Mouse (Mus musculus) kidney, adult 2 months (tissue): ENCODE measurements around the gene Foxp1. TPM values are rescaled to one million over a fixed set of nuclear protein-coding genes. Genes with fewer than 3 reads are reported as not detected.

ENCODE experiments used
- DNase-seq: peaks from one replicate; pipeline ENCODE4 v3.0.0; 2021
- H3K27ac ChIP-seq: fragments of 200-500 bp; 2 replicates; pipeline ENCODE4 v1.5.1; 2012; ENCODE audit warnings: low read depth, low read length, control low read depth, inconsistent platforms; ENCODE audit not compliant: insufficient read depth
- H3K27me3 ChIP-seq: fragments of 200-500 bp; replicated peaks from 2 replicates; pipeline ENCODE4 v1.6.1; 2012; ENCODE audit warnings: mild to moderate bottlenecking, moderate library complexity, low read length, inconsistent platforms; ENCODE audit not compliant: control insufficient read depth, insufficient read depth
- H3K36me3 ChIP-seq: fragments of 200-500 bp; 2 replicates; pipeline ENCODE4 v1.6.1; 2012; ENCODE audit warnings: mild to moderate bottlenecking, moderate library complexity, low read length, inconsistent platforms; ENCODE audit not compliant: control insufficient read depth, insufficient read depth
- H3K4me1 ChIP-seq: fragments of 200-500 bp; 2 replicates; pipeline ENCODE4 v1.6.1; 2011; ENCODE audit warnings: low read length; ENCODE audit not compliant: control insufficient read depth, insufficient read depth
- H3K4me3 ChIP-seq: fragments of 200-500 bp; 2 replicates; pipeline ENCODE4 v1.5.1; 2011; ENCODE audit warnings: mild to moderate bottlenecking, low read depth, low read length, control low read depth; ENCODE audit not compliant: insufficient read depth
- CTCF ChIP-seq: fragments of 200-500 bp; conservative IDR thresholded peaks from 2 replicates; pipeline ENCODE4 v1.5.1; 2011; ENCODE audit warnings: low read depth, mild to moderate bottlenecking, control low read depth, low read length, moderate library complexity, mixed read lengths; ENCODE audit not compliant: insufficient read depth, insufficient read length
- POLR2A ChIP-seq: fragments of 200-500 bp; IDR thresholded peaks from one replicate; pipeline ENCODE4 v1.6.1; 2011; ENCODE audit warnings: low read depth, low read length, control low read depth
- WGBS: fragments of 180-500 bp; shearing (Covaris S2); methylation state at CpG from one replicate; pipeline ENCODE4 v1.1.7; 2018; 5-methylcytosine and 5-hydroxymethylcytosine counted together
- polyA plus RNA-seq: library from polyadenylated mRNA; depleted of rRNA; stranded (reverse); fragments of >200 nt; gene quantifications from 2 replicates; pipeline ENCODE4 v1.2.3, GENCODE M21; 2012

Gene Foxp1
- polyA plus RNA-seq, 1 experiment = 32.8 TPM

DNA sequence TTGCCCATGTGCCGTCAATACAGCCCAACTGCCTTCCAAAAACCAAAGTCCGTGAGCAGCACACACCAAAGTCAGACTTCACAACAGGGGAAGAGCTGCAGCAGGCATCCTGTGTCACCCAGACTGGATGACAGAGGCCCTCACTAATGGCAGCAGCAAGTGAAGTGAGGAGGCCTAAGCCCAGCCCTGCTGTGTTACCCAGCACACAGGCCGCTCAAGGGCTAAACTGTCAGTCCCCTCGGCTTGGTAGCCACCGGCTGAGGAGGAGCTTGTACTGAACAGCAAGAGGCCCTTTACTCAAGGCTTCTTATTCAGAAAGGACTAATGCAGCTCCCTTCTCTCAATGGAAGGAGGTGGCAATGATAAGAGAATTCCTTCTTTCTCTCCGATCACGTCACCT is 336.0 kb downstream of the Foxp1 start:
- Histone ChIP-seq H3K4me3 (no peak overlapping the region), H3K4me1 (no peaks in the 10 kb centered on the region), H3K27me3 (no peaks in the 10 kb centered on the region), H3K36me3 (no peaks in the 10 kb centered on the region), H3K27ac (no peak overlapping the region)
- DNase-seq = no peak
- no peak for TF ChIP-seq POLR2A
- TF ChIP-seq CTCF = no peak
- 86% methylated on average over 7 of the region's 7 CpGs for WGBS

DNA sequence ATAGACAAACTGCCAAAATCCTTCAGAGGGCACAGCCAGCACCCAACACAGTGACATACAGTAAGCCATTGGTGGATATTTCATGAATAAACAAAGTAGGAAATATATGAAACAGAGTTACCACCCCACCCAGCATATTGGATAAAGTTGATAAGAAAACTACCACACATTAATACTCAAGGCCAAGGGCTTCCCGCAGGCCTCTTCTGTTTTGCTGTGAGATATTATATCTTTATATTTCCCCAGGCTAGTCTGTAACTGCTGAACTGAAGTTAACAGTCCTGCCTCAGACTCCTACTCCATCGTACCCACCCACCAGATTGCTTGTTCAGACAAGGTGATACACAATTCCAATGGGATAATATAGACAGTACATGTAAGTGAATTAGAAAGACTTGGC is 336.7 kb downstream of the Foxp1 start:
- Histone ChIP-seq H3K36me3 (no peaks in the 10 kb centered on the region), H3K27me3 (no peaks in the 10 kb centered on the region), H3K4me3 (no peak overlapping the region), H3K4me1 (no peaks in the 10 kb centered on the region), H3K27ac (no peak overlapping the region)
- DNase-seq = no peak
- TF ChIP-seq POLR2A = no peak
- TF ChIP-seq CTCF = no peak
- WGBS = 90% methylated on average over 2 of the region's 2 CpGs

DNA sequence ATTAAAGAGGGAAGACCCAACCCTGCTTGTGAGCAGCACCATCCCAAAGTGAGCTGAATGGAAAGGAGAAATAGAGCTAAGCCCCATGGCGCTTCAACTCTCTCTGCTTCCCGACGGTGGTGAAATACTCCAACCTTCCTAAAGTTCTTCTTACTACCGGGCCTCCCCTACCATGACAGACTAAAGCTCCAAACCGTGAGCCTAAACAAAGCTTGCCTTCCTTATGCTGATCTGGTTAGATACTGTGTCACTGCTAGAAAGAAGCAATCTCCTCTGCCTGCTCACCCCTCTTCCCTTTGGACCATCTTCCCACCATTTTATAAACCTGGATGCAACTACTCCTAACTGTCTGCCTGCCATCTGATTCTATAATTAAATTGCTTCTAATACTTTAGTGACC is 338.5 kb downstream of the Foxp1 start:
- no peak for TF ChIP-seq CTCF
- Histone ChIP-seq H3K36me3 (no peaks in the 10 kb centered on the region), H3K27me3 (no peaks in the 10 kb centered on the region), H3K4me1 (no peaks in the 10 kb centered on the region), H3K27ac (no peak overlapping the region), H3K4me3 (no peak overlapping the region)
- WGBS = 93% methylated on average over 5 of the region's 5 CpGs
- no peak for DNase-seq

DNA sequence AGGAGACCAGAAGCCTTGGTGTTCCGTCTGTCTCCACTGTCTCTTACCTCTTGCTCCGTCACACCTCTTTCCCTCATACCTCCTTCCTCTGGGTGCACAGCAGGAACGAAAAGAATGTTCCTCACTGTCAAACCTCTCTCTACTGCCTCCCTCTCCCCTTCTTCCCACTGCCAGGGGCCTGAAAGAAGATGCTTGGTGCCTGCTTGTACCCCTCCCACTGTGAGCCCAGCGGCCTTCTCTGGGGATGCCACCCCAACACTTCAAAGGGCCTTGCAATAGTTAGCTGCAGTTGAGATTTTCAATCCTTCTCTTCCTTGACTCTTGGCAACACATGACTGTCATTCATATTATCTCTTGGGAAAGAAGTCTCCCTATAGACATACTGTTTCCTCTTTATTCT is 339.7 kb downstream of the Foxp1 start:
- TF ChIP-seq POLR2A (no peak), CTCF (no peak)
- Histone ChIP-seq H3K36me3 (no peaks in the 10 kb centered on the region), H3K4me3 (no peak overlapping the region), H3K27me3 (no peaks in the 10 kb centered on the region), H3K4me1 (no peaks in the 10 kb centered on the region), H3K27ac (no peak overlapping the region)
- WGBS = 92% methylated on average over 4 of the region's 4 CpGs
- DNase-seq = no peak

DNA sequence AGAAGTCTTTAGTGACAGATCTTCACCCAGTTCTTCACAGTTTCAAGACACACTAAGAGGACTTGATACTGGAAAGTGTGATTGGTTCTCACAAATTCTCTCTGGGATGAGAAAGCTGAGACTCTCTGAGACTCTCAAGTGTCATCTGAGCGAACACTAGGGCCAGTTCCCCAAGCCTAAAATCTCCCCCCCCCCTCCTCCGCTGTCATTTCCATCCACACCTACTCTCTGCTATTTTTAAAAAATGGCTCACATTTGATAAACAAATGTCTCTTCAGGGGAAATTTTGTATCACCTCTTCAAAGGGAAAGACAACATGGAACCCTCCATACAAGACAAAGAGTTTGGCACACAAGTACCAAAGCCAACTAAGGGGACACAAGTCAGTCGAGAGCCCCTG is 346.3 kb downstream of the Foxp1 start:
- Histone ChIP-seq H3K27me3 (no peaks in the 10 kb centered on the region), H3K27ac (no peak overlapping the region), H3K4me1 (peaks cover 3% of the 10 kb centered on the region), H3K4me3 (no peak overlapping the region), H3K36me3 (no peaks in the 10 kb centered on the region)
- DNase-seq = no peak
- TF ChIP-seq POLR2A (no peak), CTCF (no peak)
- WGBS = 94% methylated on average over 3 of the region's 3 CpGs

DNA sequence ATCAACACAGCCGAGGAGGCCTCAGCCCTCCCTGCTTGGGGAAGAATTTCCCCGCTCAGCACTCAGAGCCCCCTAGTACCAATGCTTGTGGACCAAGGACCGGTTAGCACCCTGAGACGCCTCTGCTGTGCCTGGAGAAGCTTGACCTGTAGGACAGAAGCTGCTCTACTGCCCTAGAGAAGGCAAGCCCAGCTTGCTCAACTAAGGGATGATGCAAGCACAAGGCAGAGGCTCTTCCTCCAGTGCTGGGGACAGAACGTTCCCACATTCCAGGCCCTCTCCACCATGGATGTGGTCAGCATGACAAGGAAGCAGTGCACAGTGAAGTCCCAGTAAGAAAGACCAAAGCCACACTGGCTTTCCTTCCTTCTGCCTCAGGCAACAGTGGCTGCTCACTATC is 347.1 kb downstream of the Foxp1 start:
- 80% methylated on average over 5 of the region's 5 CpGs for WGBS
- Histone ChIP-seq H3K4me3 (no peak overlapping the region), H3K4me1 (peaks cover 3% of the 10 kb centered on the region), H3K27me3 (no peaks in the 10 kb centered on the region), H3K36me3 (no peaks in the 10 kb centered on the region), H3K27ac (no peak overlapping the region)
- no peak for TF ChIP-seq POLR2A
- no peak for TF ChIP-seq CTCF
- DNase-seq = no peak

DNA sequence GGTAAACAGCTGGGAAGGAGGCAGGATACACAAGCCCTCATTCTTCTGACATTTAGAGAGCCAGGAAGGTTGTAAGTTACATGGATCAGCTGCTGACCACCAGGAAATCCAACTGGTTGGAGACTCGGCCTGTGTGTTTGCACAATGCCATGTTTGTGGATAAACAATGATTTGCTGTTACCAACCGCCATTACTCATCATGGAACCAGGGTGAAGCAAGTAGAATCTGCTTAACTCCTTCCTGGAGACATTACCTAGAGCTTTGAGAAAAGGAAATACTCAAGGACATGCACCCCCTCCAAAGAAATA is 348.7 kb downstream of the Foxp1 start:
- no peaks in the 10 kb centered on the region for H3K36me3 ChIP-seq
- 82% methylated on average over 2 of the region's 2 CpGs for WGBS
- no peak for DNase-seq
- no peak for TF ChIP-seq CTCF
- no peak for TF ChIP-seq POLR2A
- no peaks in the 10 kb centered on the region for H3K27me3 ChIP-seq
- no peak overlapping the region for H3K27ac ChIP-seq
- H3K4me1 ChIP-seq = peaks cover 3% of the 10 kb centered on the region
- H3K4me3 ChIP-seq = no peak overlapping the region

DNA sequence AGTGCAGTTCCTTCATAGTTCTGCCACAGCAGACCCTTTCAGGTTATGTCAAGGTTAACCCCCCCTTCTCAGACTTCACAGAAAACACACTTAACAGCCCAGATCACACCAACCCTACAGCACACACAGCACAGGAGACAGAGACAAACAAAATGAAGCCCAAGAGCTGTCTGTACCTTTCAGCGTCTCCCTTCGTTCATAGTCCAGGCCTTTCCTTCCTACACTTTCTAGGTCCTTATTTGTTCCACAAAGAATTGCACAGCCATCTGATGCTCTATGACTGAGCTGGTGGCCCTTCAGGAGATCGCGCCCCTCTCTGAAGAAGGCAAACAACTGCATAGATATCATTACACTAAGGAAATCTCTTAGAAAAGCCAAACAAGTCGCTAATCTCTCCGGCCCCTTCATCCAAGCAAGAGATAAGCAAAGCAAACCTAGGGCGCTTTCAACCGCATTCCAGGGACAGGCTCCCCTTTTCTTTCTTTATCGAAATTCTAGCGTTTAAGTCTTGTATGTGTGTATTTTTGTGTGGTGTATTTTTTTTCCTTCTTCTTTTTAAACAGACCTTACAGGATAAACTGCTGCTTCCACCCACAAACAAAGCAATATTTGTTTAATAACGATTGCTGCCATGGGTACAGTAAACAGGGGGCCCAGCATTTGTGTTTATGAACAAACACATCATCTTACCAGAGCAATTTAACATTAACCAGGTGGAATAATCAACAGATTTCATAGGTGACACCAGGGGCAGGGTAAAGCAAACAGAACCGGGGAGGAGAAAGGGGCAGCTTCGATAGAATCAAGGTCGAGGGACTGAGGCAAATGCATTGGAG is 349.2 kb downstream of the Foxp1 start:
- DNase-seq = no peak
- TF ChIP-seq CTCF (no peak), POLR2A (no peak)
- Histone ChIP-seq H3K27me3 (no peaks in the 10 kb centered on the region), H3K36me3 (no peaks in the 10 kb centered on the region), H3K27ac (peak overlapping the region; percentile 12; the same call in 1 of the 2 replicates), H3K4me3 (no peak overlapping the region), H3K4me1 (peaks cover 3% of the 10 kb centered on the region)
- 77% methylated on average over 14 of the region's 14 CpGs for WGBS
